8 mouse cellular contexts compared by ENCODE assay signal in genomic region chr2:27017802-27018201, GRCm38 (mm10). TPM values are rescaled to one million over a fixed set of nuclear protein-coding genes. Genes with fewer than 3 reads are reported as not detected.
A peak's percentile ranks its signal among the peaks of the same experiment; 100 is the strongest.
DNase-seq lines count a peak whose midpoint lies in the region; ATAC-seq lines count a peak whose summit lies in the region.

No protein-coding gene starts in this region.

- no peaks in the 10 kb centered on the region for H3K9me3 ChIP-seq in forebrain, embryonic 16.5 days (ENCODE audit: control insufficient read depth, low read length)
- no peaks in the 10 kb centered on the region for H3K9me3 ChIP-seq in intestine, embryonic 15.5 days
- H3K9me3 ChIP-seq in liver, embryonic 12.5 days (replicated peaks) = no peaks in the 10 kb centered on the region
- no peaks in the 10 kb centered on the region for H3K9me3 ChIP-seq in neural tube, embryonic 14.5 days (ENCODE audit: control insufficient read depth, low read length)

- H3K4me1 ChIP-seq in forebrain, embryonic 16.5 days (replicated peaks; ENCODE audit: control insufficient read depth, insufficient read depth, low read length) = no peaks in the 10 kb centered on the region
- no peaks in the 10 kb centered on the region for H3K4me1 ChIP-seq in intestine, embryonic 15.5 days (replicated peaks)
- H3K4me1 ChIP-seq in liver, embryonic 12.5 days = no peaks in the 10 kb centered on the region
- no peaks in the 10 kb centered on the region for H3K4me1 ChIP-seq in neural tube, embryonic 14.5 days (ENCODE audit: control insufficient read depth, insufficient read depth, low read length)

- no peak overlapping the region for H3K27ac ChIP-seq in forebrain, embryonic 16.5 days (ENCODE audit: low read length)
- no peak overlapping the region for H3K27ac ChIP-seq in intestine, embryonic 15.5 days
- no peak overlapping the region for H3K27ac ChIP-seq in liver, embryonic 12.5 days
- H3K27ac ChIP-seq in neural tube, embryonic 14.5 days (ENCODE audit: low read depth, low read length) = no peak overlapping the region

- no peaks in the 10 kb centered on the region for H3K27me3 ChIP-seq in forebrain, embryonic 16.5 days (replicated peaks; ENCODE audit: control insufficient read depth, insufficient read depth, low read length)
- H3K27me3 ChIP-seq in intestine, embryonic 15.5 days (replicated peaks) = no peaks in the 10 kb centered on the region
- H3K27me3 ChIP-seq in liver, embryonic 12.5 days (replicated peaks) = no peaks in the 10 kb centered on the region
- no peaks in the 10 kb centered on the region for H3K27me3 ChIP-seq in neural tube, embryonic 14.5 days (ENCODE audit: control insufficient read depth, insufficient read depth, low read length)

- H3K36me3 ChIP-seq in forebrain, embryonic 16.5 days (ENCODE audit: control insufficient read depth, insufficient read depth) = peaks cover 30% of the 10 kb centered on the region
- peaks cover 41% of the 10 kb centered on the region for H3K36me3 ChIP-seq in intestine, embryonic 15.5 days
- peaks cover 62% of the 10 kb centered on the region for H3K36me3 ChIP-seq in liver, embryonic 12.5 days
- H3K36me3 ChIP-seq in neural tube, embryonic 14.5 days (ENCODE audit: control insufficient read depth, insufficient read depth, low read length) = peaks cover 56% of the 10 kb centered on the region

- WGBS in forebrain, embryonic 16.5 days = 54% methylated on average over 5 of the region's 5 CpGs
- 49% methylated on average over 5 of the region's 5 CpGs for WGBS in intestine, embryonic 15.5 days
- 41% methylated on average over 5 of the region's 5 CpGs for WGBS in liver, embryonic 12.5 days (ENCODE audit: insufficient replicate concordance)
- WGBS in neural tube, embryonic 14.5 days = 56% methylated on average over 5 of the region's 5 CpGs

- peak; percentile 59 for DNase-seq in ovary, postnatal 36 days (ENCODE audit: low spot score)
- no peak for DNase-seq in ovary, postnatal 10 days (ENCODE audit: low spot score)
- peak; percentile 58 for DNase-seq in cerebellum, adult 11-12 months
- peak; percentile 66 for DNase-seq in thymus, postnatal 0 days (ENCODE audit: low spot score)

- peak; percentile 39 for ATAC-seq in forebrain, embryonic 16.5 days
- 0 out of 2 replicates have a peak, but pooled peaks have one; percentile 60 for ATAC-seq in intestine, embryonic 15.5 days
- ATAC-seq in liver, embryonic 12.5 days = peak; percentile 34
- peak; percentile 52; the same call in 1 of the 2 replicates for ATAC-seq in neural tube, embryonic 14.5 days (ENCODE audit: low read depth)

- no peak overlapping the region for H3K4me2 ChIP-seq in forebrain, embryonic 16.5 days (ENCODE audit: low read length)
- H3K4me2 ChIP-seq in intestine, embryonic 15.5 days (replicated peaks) = no peak overlapping the region
- no peak overlapping the region for H3K4me2 ChIP-seq in liver, embryonic 12.5 days
- no peak overlapping the region for H3K4me2 ChIP-seq in neural tube, embryonic 14.5 days (ENCODE audit: low read depth, low read length)

- H3K9ac ChIP-seq in forebrain, embryonic 16.5 days (replicated peaks; ENCODE audit: low read depth, low read length) = no peak overlapping the region
- no peak overlapping the region for H3K9ac ChIP-seq in intestine, embryonic 15.5 days
- H3K9ac ChIP-seq in liver, embryonic 12.5 days = no peak overlapping the region
- no peak overlapping the region for H3K9ac ChIP-seq in neural tube, embryonic 14.5 days (replicated peaks; ENCODE audit: low read depth, low read length)

- no peak overlapping the region for H3K4me3 ChIP-seq in forebrain, embryonic 16.5 days (replicated peaks; ENCODE audit: low read length)
- H3K4me3 ChIP-seq in intestine, embryonic 15.5 days (replicated peaks) = no peak overlapping the region
- no peak overlapping the region for H3K4me3 ChIP-seq in liver, embryonic 12.5 days
- no peak overlapping the region for H3K4me3 ChIP-seq in neural tube, embryonic 14.5 days (ENCODE audit: low read depth, low read length)

RNA-seq across cellular contexts. Expression of gene Cacfd1, which starts 8.1 kb away (rescaled TPM):
- polyA plus RNA-seq in forebrain, embryonic 16.5 days (2015; fragmentation: Nextera tagmentation; extraction: Ambion mirVana) = 109 and 125 TPM in 2 replicates
- polyA plus RNA-seq in intestine, embryonic 15.5 days (2015; fragmentation: Nextera tagmentation; extraction: Ambion mirVana) = 49.0 and 60.5 TPM in 2 replicates
- 16.5 and 19.1 TPM in 2 replicates for polyA plus RNA-seq in liver, embryonic 12.5 days (2016; fragmentation: Nextera tagmentation; extraction: Ambion mirVana)
- polyA plus RNA-seq in neural tube, embryonic 14.5 days (2014; fragmentation: Nextera tagmentation; extraction: Ambion mirVana) = 86.5 and 94.9 TPM in 2 replicates
- 33.4 and 37.3 TPM in 2 replicates for polyA plus RNA-seq in thymus, postnatal 0 days (2015; fragmentation: Nextera tagmentation; extraction: Ambion mirVana)

RNA-seq across cellular contexts. Expression of gene Slc2a6, which starts 10.0 kb away (rescaled TPM):
- polyA plus RNA-seq in forebrain, embryonic 16.5 days (2015; fragmentation: Nextera tagmentation; extraction: Ambion mirVana) = 6.1 and 7.1 TPM in 2 replicates
- polyA plus RNA-seq in intestine, embryonic 15.5 days (2015; fragmentation: Nextera tagmentation; extraction: Ambion mirVana) = 0.97 and 1.3 TPM in 2 replicates
- polyA plus RNA-seq in liver, embryonic 12.5 days (2016; fragmentation: Nextera tagmentation; extraction: Ambion mirVana) = 0.31 and 0.36 TPM in 2 replicates
- 8.7 and 10.6 TPM in 2 replicates for polyA plus RNA-seq in neural tube, embryonic 14.5 days (2014; fragmentation: Nextera tagmentation; extraction: Ambion mirVana)
- 2.6 and 3.1 TPM in 2 replicates for polyA plus RNA-seq in thymus, postnatal 0 days (2015; fragmentation: Nextera tagmentation; extraction: Ambion mirVana)

RNA-seq across cellular contexts. Expression of gene Adamts13, which starts 44.6 kb away (rescaled TPM):
- 0.38 TPM in 1 of 2 replicates, not detected in the other for polyA plus RNA-seq in forebrain, embryonic 16.5 days (2015; fragmentation: Nextera tagmentation; extraction: Ambion mirVana)
- polyA plus RNA-seq in intestine, embryonic 15.5 days (2015; fragmentation: Nextera tagmentation; extraction: Ambion mirVana) = 0.25 and 0.28 TPM in 2 replicates
- polyA plus RNA-seq in liver, embryonic 12.5 days (2016; fragmentation: Nextera tagmentation; extraction: Ambion mirVana) = 0.96 and 1.1 TPM in 2 replicates
- polyA plus RNA-seq in neural tube, embryonic 14.5 days (2014; fragmentation: Nextera tagmentation; extraction: Ambion mirVana) = not detected in 2 replicates
- 0.14 and 0.25 TPM in 2 replicates for polyA plus RNA-seq in thymus, postnatal 0 days (2015; fragmentation: Nextera tagmentation; extraction: Ambion mirVana)

RNA-seq across cellular contexts. Expression of gene Rexo4, which starts 53.6 kb away (rescaled TPM):
- polyA plus RNA-seq in forebrain, embryonic 16.5 days (2015; fragmentation: Nextera tagmentation; extraction: Ambion mirVana) = 39.5 and 40.2 TPM in 2 replicates
- 45.2 TPM in 2 replicates for polyA plus RNA-seq in intestine, embryonic 15.5 days (2015; fragmentation: Nextera tagmentation; extraction: Ambion mirVana)
- 33.8 and 35.2 TPM in 2 replicates for polyA plus RNA-seq in liver, embryonic 12.5 days (2016; fragmentation: Nextera tagmentation; extraction: Ambion mirVana)
- polyA plus RNA-seq in neural tube, embryonic 14.5 days (2014; fragmentation: Nextera tagmentation; extraction: Ambion mirVana) = 35.1 and 38.0 TPM in 2 replicates
- 55.9 and 56.2 TPM in 2 replicates for polyA plus RNA-seq in thymus, postnatal 0 days (2015; fragmentation: Nextera tagmentation; extraction: Ambion mirVana)

RNA-seq across cellular contexts. Expression of gene Mymk, which starts 54.2 kb away (rescaled TPM):
- polyA plus RNA-seq in forebrain, embryonic 16.5 days (2015; fragmentation: Nextera tagmentation; extraction: Ambion mirVana) = not detected in 2 replicates
- 0.15 and 0.24 TPM in 2 replicates for polyA plus RNA-seq in intestine, embryonic 15.5 days (2015; fragmentation: Nextera tagmentation; extraction: Ambion mirVana)
- 0.14 and 0.90 TPM in 2 replicates for polyA plus RNA-seq in liver, embryonic 12.5 days (2016; fragmentation: Nextera tagmentation; extraction: Ambion mirVana)
- 0.17 and 0.22 TPM in 2 replicates for polyA plus RNA-seq in neural tube, embryonic 14.5 days (2014; fragmentation: Nextera tagmentation; extraction: Ambion mirVana)
- polyA plus RNA-seq in thymus, postnatal 0 days (2015; fragmentation: Nextera tagmentation; extraction: Ambion mirVana) = 1.1 and 1.3 TPM in 2 replicates
